Mouse (Mus musculus): Measurements from ENCODE around the gene Arpp19. TPM values are rescaled to one million over a fixed set of nuclear protein-coding genes. Genes with fewer than 3 reads are reported as not detected.

Arpp19 gene
- polyA plus RNA-seq (2015; fragmentation: Nextera tagmentation; extraction: Ambion mirVana), result 254 and 268 TPM in 2 replicates

DNA sequence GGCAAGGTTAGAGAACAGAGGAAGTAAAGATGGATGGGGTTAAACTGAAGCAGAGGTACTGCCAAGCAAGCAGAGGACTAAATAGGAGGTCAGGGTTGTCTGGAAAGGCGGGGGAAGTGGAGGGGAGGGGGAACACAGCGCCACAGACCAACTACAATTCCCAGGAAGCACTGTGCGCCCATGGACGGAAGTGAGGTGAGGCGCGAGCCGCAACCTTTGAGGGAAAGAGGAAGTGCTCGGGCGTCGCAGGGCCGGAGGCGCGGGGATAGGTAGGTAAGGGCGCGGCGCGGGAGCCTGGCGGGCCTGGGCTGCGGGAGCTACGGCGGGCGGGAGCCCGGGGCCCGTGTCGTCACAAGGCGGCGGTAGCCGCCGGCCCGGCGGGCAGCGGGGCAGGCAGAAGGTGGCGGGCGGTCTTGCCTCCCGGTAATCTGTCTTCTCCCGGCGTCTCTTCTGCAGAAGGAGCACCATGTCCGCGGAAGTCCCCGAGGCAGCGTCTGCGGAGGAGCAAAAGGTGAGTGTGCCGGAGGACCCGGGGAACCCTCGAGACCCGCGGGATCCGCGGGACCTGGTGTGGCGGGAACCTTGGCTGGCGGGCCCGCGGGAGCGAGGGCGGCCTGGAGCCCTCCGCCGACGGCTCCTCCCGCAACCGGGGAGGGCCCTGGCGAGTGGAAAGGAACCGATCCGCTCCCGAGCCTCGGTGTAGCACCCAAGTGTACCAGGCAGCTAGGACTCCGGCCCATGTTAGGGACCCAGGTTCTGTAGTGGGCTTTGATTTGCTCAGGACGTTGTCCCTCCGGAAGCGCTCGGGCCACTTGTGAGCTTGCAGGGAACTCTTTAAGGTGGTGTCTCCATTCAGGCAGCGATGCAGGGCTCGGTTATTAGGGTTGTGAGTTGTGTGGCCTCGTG, at the start of gene Arpp19:
Arpp19 (plus strand) TSS at position 164 of the 906 bp plus-strand sequence.
- WGBS, result under 1% methylated on average over 73 of the region's 73 CpGs
- H3K4me1 ChIP-seq, result peaks cover 16% of the 10 kb centered on the region

GRCm38 (mm10) chr9:74988893-74989460, 48.4 kb upstream of the Arpp19 start:
- Histone ChIP-seq H3K9ac (no peak overlapping the region), H3K27me3 (no peaks in the 10 kb centered on the region), H3K4me3 (no peak overlapping the region), H3K9me3 (no peaks in the 10 kb centered on the region), H3K4me2 (no peak overlapping the region), H3K36me3 (no peaks in the 10 kb centered on the region), H3K4me1 (no peaks in the 10 kb centered on the region), H3K27ac (no peak overlapping the region)
- no peak for ATAC-seq (ENCODE audit: borderline replicate concordance, extremely low read depth, low FRiP score, low TSS enrichment)
- 85% methylated on average over 7 of the region's 7 CpGs for WGBS

More for the DNA sequence above, at the start of gene Arpp19:
- peak within 1 kb of the TSS; percentile 58 for H3K4me2 ChIP-seq
- H3K9ac ChIP-seq, result peak within 1 kb of the TSS; percentile 95
- H3K36me3 ChIP-seq, result no peaks in the 10 kb centered on the region
- no peaks in the 10 kb centered on the region for H3K27me3 ChIP-seq
- H3K4me3 ChIP-seq, result peak within 1 kb of the TSS; percentile 93
- peak; percentile 96 for ATAC-seq (ENCODE audit: borderline replicate concordance, extremely low read depth, low FRiP score, low TSS enrichment)
- H3K9me3 ChIP-seq, result no peaks in the 10 kb centered on the region
- peak within 1 kb of the TSS; percentile 69 for H3K27ac ChIP-seq

DNA sequence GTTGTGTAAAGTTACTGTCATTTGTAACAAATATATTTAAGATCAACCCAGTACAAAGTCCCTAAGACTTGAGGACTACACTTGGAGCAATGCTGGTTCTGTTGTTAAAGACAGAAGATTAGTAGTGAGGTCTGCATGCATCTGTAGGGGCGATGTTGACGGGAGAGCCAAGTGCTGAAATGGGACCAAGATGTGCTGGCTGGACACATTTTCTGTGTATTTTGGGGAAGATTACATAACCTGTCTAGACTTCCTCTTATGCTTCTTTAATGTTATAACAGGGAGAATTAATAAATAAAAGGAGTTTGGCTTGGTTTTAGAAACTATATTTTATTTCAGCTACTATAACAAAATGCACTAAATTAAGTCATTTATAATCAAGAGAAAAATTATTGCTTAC, 47.4 kb upstream of the Arpp19 start:
- H3K9ac ChIP-seq, result no peak overlapping the region
- no peak overlapping the region for H3K4me3 ChIP-seq
- ATAC-seq (ENCODE audit: borderline replicate concordance, extremely low read depth, low FRiP score, low TSS enrichment), result no peak
- 93% methylated on average over 2 of the region's 2 CpGs for WGBS
- no peaks in the 10 kb centered on the region for H3K9me3 ChIP-seq
- H3K36me3 ChIP-seq, result no peaks in the 10 kb centered on the region
- H3K27ac ChIP-seq, result no peak overlapping the region
- no peak overlapping the region for H3K4me2 ChIP-seq
- H3K27me3 ChIP-seq, result no peaks in the 10 kb centered on the region
- no peaks in the 10 kb centered on the region for H3K4me1 ChIP-seq

DNA sequence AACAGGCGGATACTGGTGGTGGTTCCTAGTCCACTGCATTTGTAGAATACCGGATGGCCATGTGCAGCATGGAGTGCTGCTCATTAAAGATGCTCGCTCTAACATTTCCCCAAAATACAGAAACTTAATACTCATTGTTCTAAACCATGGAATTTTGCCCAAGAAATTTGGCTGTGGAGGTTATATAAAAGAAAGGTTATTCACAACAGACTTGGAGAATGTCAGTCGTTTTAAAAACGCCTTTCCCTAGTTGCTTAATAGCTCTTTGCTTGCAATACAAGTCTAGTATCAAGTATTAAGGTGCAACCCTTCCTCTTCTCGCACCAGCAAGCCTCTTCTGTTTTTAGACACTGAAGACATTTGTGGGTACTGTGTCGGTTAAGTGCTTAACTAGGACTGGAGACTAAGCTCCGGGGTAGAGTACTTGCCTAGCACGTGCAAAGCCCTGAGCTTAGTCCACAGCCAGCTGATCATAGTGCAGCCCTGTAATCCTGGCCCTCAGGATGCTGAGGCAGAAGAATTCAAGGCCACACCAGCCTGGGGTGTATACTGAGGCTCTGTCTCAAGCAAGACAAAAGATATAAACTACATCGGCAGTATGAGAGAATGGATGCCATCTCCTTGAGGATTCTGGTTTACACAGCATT, 42.7 kb upstream of the Arpp19 start:
- no peaks in the 10 kb centered on the region for H3K4me1 ChIP-seq
- 82% methylated on average over 10 of the region's 10 CpGs for WGBS
- no peak overlapping the region for H3K27ac ChIP-seq
- H3K9me3 ChIP-seq, result no peaks in the 10 kb centered on the region
- no peak overlapping the region for H3K4me3 ChIP-seq
- no peaks in the 10 kb centered on the region for H3K27me3 ChIP-seq
- no peak overlapping the region for H3K4me2 ChIP-seq
- no peaks in the 10 kb centered on the region for H3K36me3 ChIP-seq
- no peak overlapping the region for H3K9ac ChIP-seq
- ATAC-seq (ENCODE audit: borderline replicate concordance, extremely low read depth, low FRiP score, low TSS enrichment), result no peak

GRCm38 (mm10) chr9:74996349-74996748, 41.1 kb upstream of the Arpp19 start:
- H3K27me3 ChIP-seq, result no peaks in the 10 kb centered on the region
- no peak for ATAC-seq (ENCODE audit: borderline replicate concordance, extremely low read depth, low FRiP score, low TSS enrichment)
- WGBS, result 64% methylated on average over 2 of the region's 2 CpGs

DNA sequence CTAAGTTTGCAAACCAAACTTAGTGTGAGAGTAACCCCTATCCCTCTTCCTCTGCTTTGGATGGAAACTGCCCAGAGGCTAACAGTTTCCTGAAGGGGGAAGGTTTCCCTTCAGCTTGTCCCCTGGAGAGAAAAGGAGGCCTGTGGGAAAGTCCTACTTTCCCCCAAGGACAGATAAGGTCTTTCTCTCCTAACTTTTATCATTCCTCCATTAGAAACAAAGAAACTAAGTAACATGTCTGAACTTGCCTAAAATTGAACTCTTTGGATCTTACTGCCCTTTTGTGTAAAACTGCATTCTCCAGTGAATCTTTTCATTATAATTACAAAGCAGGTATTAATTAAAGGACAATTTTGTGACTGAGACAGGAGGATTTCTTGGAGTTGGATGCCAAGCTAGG, 39.4 kb upstream of the Arpp19 start:
- Histone ChIP-seq H3K4me2 (no peak overlapping the region), H3K27me3 (no peaks in the 10 kb centered on the region), H3K27ac (no peak overlapping the region), H3K4me1 (peaks cover 17% of the 10 kb centered on the region), H3K4me3 (no peak overlapping the region), H3K9me3 (no peaks in the 10 kb centered on the region), H3K9ac (no peak overlapping the region), H3K36me3 (no peaks in the 10 kb centered on the region)
- no peak for ATAC-seq (ENCODE audit: borderline replicate concordance, extremely low read depth, low FRiP score, low TSS enrichment)

More at GRCm38 (mm10) chr9:74996349-74996748, 41.1 kb upstream of the Arpp19 start:
- H3K27ac ChIP-seq, result no peak overlapping the region
- H3K36me3 ChIP-seq, result no peaks in the 10 kb centered on the region
- H3K4me3 ChIP-seq, result no peak overlapping the region
- H3K4me2 ChIP-seq, result no peak overlapping the region
- H3K4me1 ChIP-seq, result peaks cover 6% of the 10 kb centered on the region
- H3K9ac ChIP-seq, result no peak overlapping the region
- H3K9me3 ChIP-seq, result no peaks in the 10 kb centered on the region

DNA sequence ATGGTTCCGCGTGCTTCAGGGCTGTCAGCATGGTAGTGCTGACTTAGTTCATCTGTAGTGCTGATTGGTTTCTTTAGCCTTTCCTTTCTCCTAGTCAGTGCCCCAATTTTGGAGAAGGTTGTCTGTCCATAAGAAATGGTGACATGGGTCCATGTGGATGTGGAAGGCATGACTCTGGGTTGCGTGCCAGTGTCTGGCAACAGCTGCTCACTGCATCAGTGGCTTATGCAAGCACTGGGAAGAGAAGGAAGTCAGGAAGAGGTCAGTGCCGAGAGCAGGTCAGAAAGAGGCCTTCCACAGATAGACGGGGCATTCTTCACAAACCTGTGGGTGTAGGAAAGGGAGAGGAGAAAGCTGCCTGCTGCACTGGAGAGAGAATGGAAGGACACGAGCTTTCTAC, 36.4 kb upstream of the Arpp19 start:
- Histone ChIP-seq H3K4me2 (no peak overlapping the region), H3K27ac (peak overlapping the region; percentile 32), H3K9me3 (no peaks in the 10 kb centered on the region), H3K9ac (no peak overlapping the region), H3K4me1 (peaks cover 17% of the 10 kb centered on the region), H3K4me3 (no peak overlapping the region), H3K27me3 (no peaks in the 10 kb centered on the region), H3K36me3 (no peaks in the 10 kb centered on the region)
- no peak for ATAC-seq (ENCODE audit: borderline replicate concordance, extremely low read depth, low FRiP score, low TSS enrichment)
- WGBS, result 64% methylated on average over 6 of the region's 6 CpGs

GRCm38 (mm10) chr9:75001611-75002204, 35.7 kb upstream of the Arpp19 start:
- H3K4me2 ChIP-seq, result peak overlapping the region; percentile 22; the same call in 1 of the 2 replicates
- ATAC-seq (ENCODE audit: borderline replicate concordance, extremely low read depth, low FRiP score, low TSS enrichment), result peak; percentile 85; the same call in 1 of the 2 replicates

GRCm38 (mm10) chr9:75002262-75002661, 35.2 kb upstream of the Arpp19 start:
- WGBS, result 58% methylated on average over 3 of the region's 3 CpGs
- Histone ChIP-seq H3K36me3 (no peaks in the 10 kb centered on the region), H3K9me3 (no peaks in the 10 kb centered on the region), H3K27ac (no peak overlapping the region), H3K27me3 (no peaks in the 10 kb centered on the region), H3K4me2 (no peak overlapping the region), H3K4me1 (peaks cover 17% of the 10 kb centered on the region), H3K4me3 (no peak overlapping the region), H3K9ac (no peak overlapping the region)
- 0 out of 2 replicates have a peak, but pooled peaks have one; percentile 52 for ATAC-seq (ENCODE audit: borderline replicate concordance, extremely low read depth, low FRiP score, low TSS enrichment)

More at GRCm38 (mm10) chr9:75001611-75002204, 35.7 kb upstream of the Arpp19 start:
- Histone ChIP-seq H3K27me3 (no peaks in the 10 kb centered on the region), H3K4me3 (no peak overlapping the region), H3K9me3 (no peaks in the 10 kb centered on the region), H3K9ac (no peak overlapping the region), H3K4me1 (peaks cover 17% of the 10 kb centered on the region), H3K36me3 (no peaks in the 10 kb centered on the region), H3K27ac (peak overlapping the region; percentile 32)
- WGBS, result 16% methylated on average over 5 of the region's 5 CpGs

- no peak for ATAC-seq (ENCODE audit: borderline replicate concordance, extremely low read depth, low FRiP score, low TSS enrichment)
- H3K4me3 ChIP-seq, result no peak overlapping the region
- peaks cover 17% of the 10 kb centered on the region for H3K4me1 ChIP-seq
- no peak overlapping the region for H3K9ac ChIP-seq
- no peaks in the 10 kb centered on the region for H3K36me3 ChIP-seq
- H3K27me3 ChIP-seq, result no peaks in the 10 kb centered on the region
- no peaks in the 10 kb centered on the region for H3K9me3 ChIP-seq
- H3K27ac ChIP-seq, result no peak overlapping the region
- H3K4me2 ChIP-seq, result no peak overlapping the region
- WGBS, result 86% methylated on average over 10 of the region's 10 CpGs
Observed at GRCm38 (mm10) chr9:75004203-75004602, 33.2 kb upstream of the Arpp19 start.

DNA sequence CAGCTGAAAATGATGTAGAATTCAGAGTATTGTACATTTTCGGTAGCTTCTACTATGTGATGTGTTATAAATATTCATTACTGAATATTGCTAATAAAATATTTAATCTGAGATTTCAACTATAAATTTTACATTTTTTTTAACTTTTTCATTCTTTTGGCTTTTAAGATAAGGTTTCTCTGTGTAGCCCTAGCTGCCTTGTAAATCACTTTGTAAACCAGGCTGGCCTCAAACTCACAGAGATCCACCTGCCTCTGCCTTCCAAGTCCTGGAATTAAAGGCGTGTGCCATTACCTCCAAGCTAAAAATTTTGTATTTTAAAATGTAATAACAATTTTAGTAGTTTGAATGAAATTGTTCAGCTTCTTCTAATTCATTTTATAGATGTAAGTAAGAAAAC, 20.8 kb upstream of the Arpp19 start:
- no peak overlapping the region for H3K9ac ChIP-seq
- H3K27me3 ChIP-seq, result no peaks in the 10 kb centered on the region
- no peaks in the 10 kb centered on the region for H3K4me1 ChIP-seq
- H3K36me3 ChIP-seq, result peaks cover 7% of the 10 kb centered on the region; the same call in 1 of the 2 replicates
- no peak overlapping the region for H3K4me3 ChIP-seq
- no peak overlapping the region for H3K4me2 ChIP-seq
- 94% methylated on average over 2 of the region's 2 CpGs for WGBS
- ATAC-seq (ENCODE audit: borderline replicate concordance, extremely low read depth, low FRiP score, low TSS enrichment), result no peak
- H3K27ac ChIP-seq, result no peak overlapping the region
- no peaks in the 10 kb centered on the region for H3K9me3 ChIP-seq
